9 mouse cellular contexts compared by ENCODE assay signal in the genomic region with DNA sequence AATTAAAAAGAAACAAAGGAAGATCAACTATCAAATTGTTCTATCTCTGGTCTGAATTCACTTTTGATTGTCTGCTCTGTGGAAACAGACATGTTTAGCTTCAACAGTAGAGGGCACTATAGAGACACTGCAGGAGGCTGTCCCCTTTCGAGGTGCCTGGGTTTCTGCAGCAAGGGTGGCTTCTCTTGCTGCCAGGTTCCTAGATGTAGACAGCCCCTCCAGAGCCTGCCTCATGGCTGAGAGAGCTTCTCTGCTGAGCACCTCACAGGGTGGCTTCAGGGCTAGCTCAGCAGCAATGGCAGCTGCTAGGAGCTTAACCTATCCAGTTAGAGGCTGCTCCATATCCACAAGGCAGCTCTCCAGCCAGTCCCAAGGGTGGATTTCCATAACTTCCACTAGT. TPM values are rescaled to one million over a fixed set of nuclear protein-coding genes. Genes with fewer than 3 reads are reported as not detected.
DNase-seq lines count a peak whose midpoint lies in the region; ATAC-seq and TF ChIP-seq lines count a peak whose summit lies in the region.
"Had no signal": no experiment of that assay in that cellular context is flagged by ENCODE, and none has a peak within 500 bp of the region (broad histone marks: within the 10 kb centered on the region; RNA-seq: fewer than 3 reads in every experiment).

No protein-coding gene starts in this region.

- no peaks in the 10 kb centered on the region for H3K27me3 ChIP-seq in hindbrain, embryonic 14.5 days (ENCODE audit: control insufficient read depth, insufficient read depth, low read length)
- H3K27me3 ChIP-seq in hindbrain, embryonic 12.5 days = no peaks in the 10 kb centered on the region
- no peaks in the 10 kb centered on the region for H3K27me3 ChIP-seq in MEL (ENCODE audit: control insufficient read depth in 1 of 2, insufficient read depth in 2 of 2, low read length in 2 of 2)
- H3K27me3 ChIP-seq: embryonic facial prominence, embryonic 15.5 days had no signal

- H3K4me2 ChIP-seq in hindbrain, embryonic 14.5 days (replicated peaks) = no peak overlapping the region
- H3K4me2 ChIP-seq in hindbrain, embryonic 12.5 days (replicated peaks) = no peak overlapping the region
- H3K4me2 ChIP-seq: embryonic facial prominence, embryonic 15.5 days had no signal

- peak; percentile 95 for TF ChIP-seq RAD21 in MEL (IDR thresholded peaks at IDR 0.05; ENCODE audit: low read depth, low read length)

- H3K4me1 ChIP-seq in hindbrain, embryonic 14.5 days (replicated peaks; ENCODE audit: control insufficient read depth, insufficient read depth, low read length) = peaks cover 10% of the 10 kb centered on the region; the same call in 1 of the 2 replicates
- 0 out of 2 replicates have a peak, but pooled peaks cover 4% of the 10 kb centered on the region for H3K4me1 ChIP-seq in hindbrain, embryonic 12.5 days
- peaks cover 6 to 13% of the 10 kb centered on the region in 2 experiments for H3K4me1 ChIP-seq in MEL (ENCODE audit: control insufficient read depth in 1 of 2, insufficient read depth in 2 of 2, low read length in 2 of 2)
- no peaks in the 10 kb centered on the region for H3K4me1 ChIP-seq in olfactory bulb, adult 2 months (ENCODE audit: control insufficient read depth, insufficient read depth, low read length)

- DNase-seq in hindbrain, embryonic 14.5 days (ENCODE audit: low spot score) = peak; percentile 68
- peak; percentile 85 for DNase-seq in MEL (ENCODE audit: low read depth, low spot score)
- DNase-seq in cerebellum, adult 8-10 months = peak; percentile 59
- peak; percentile 57 to 71 for DNase-seq in heart, postnatal 10 days
- DNase-seq in left cerebral cortex, postnatal 14 days (ENCODE audit: low spot score in 2 of 2) = peak; percentile 56 to 60
- DNase-seq in thymus, postnatal 25 days = peak; percentile 46

- TF ChIP-seq EP300 in MEL (IDR thresholded peaks at IDR 0.05; ENCODE audit: low read depth in 1 of 2, low read length in 2 of 2) = no peak

- no peak overlapping the region for H3K9ac ChIP-seq in hindbrain, embryonic 14.5 days
- H3K9ac ChIP-seq in hindbrain, embryonic 12.5 days = no peak overlapping the region
- H3K9ac ChIP-seq in MEL (ENCODE audit: control insufficient read depth, low read depth, low read length, poor library complexity, severe bottlenecking) = no peak overlapping the region
- H3K9ac ChIP-seq: embryonic facial prominence, embryonic 15.5 days had no signal

- intact Hi-C loops in heart, postnatal 10 days (cut with DNase I) = loop anchor here (1.0 to 5.0 kb wide), 4 partner anchors 82 to 257 kb away; partner anchors contain the start of genes Efcab9 and Stk10
- intact Hi-C loops in left cerebral cortex, postnatal 14 days (cut with DNase I) = loop anchor here (5.0 to 10.0 kb wide), 4 partner anchors 52 to 265 kb away; partner anchors contain the start of gene Sh3pxd2b

- 0% methylated on average over 1 of the region's 1 CpGs for WGBS in hindbrain, embryonic 14.5 days
- WGBS in hindbrain, embryonic 12.5 days = 4% methylated on average over 1 of the region's 1 CpGs
- WGBS in olfactory bulb, adult 2 months = 0% methylated on average over 1 of the region's 1 CpGs

- H3K79me2 ChIP-seq in MEL (ENCODE audit: control insufficient read depth, insufficient read depth, low read length, poor library complexity) = no peaks in the 10 kb centered on the region; the same call in 1 of the 2 replicates

- TF ChIP-seq CTCF in MEL (IDR thresholded peaks at IDR 0.05 in 2 of 3, conservative IDR thresholded peaks at IDR 0.05 in 1 of 3; ENCODE audit: control insufficient read depth in 1 of 3, insufficient read depth in 1 of 3, low read depth in 2 of 3, low read length in 3 of 3, poor library complexity in 1 of 3, severe bottlenecking in 1 of 3) = peak; percentile 84 to 99 (median 95)
- peak; percentile 36; the same call in 1 of the 2 replicates for TF ChIP-seq CTCF in olfactory bulb, adult 2 months (IDR thresholded peaks at IDR 0.05; ENCODE audit: insufficient read depth, low read depth, low read length)

- H3K9me3 ChIP-seq in hindbrain, embryonic 14.5 days (ENCODE audit: control insufficient read depth, low read length) = no peaks in the 10 kb centered on the region
- no peaks in the 10 kb centered on the region for H3K9me3 ChIP-seq in hindbrain, embryonic 12.5 days (replicated peaks)
- H3K9me3 ChIP-seq in MEL (replicated peaks; ENCODE audit: insufficient read depth, low read length) = no peaks in the 10 kb centered on the region
- H3K9me3 ChIP-seq: embryonic facial prominence, embryonic 15.5 days had no signal

- no peak overlapping the region for H3K27ac ChIP-seq in hindbrain, embryonic 14.5 days
- no peak overlapping the region for H3K27ac ChIP-seq in hindbrain, embryonic 12.5 days
- H3K27ac ChIP-seq in MEL (ENCODE audit: control insufficient read depth, low read depth, low read length) = no peak overlapping the region
- no peak overlapping the region for H3K27ac ChIP-seq in olfactory bulb, adult 2 months (ENCODE audit: insufficient read depth, low read depth, low read length)
- H3K27ac ChIP-seq: embryonic facial prominence, embryonic 15.5 days had no signal

- no peak for ATAC-seq in hindbrain, embryonic 14.5 days (ENCODE audit: low FRiP score)
- ATAC-seq in hindbrain, embryonic 12.5 days (ENCODE audit: low FRiP score) = no peak

- TF ChIP-seq POLR2A in MEL (IDR thresholded peaks at IDR 0.05; ENCODE audit: control insufficient read depth in 1 of 2, insufficient read depth in 1 of 2, low read depth in 1 of 2, low read length in 2 of 2, poor library complexity in 1 of 2) = no peak
- no peak for TF ChIP-seq POLR2A in olfactory bulb, adult 2 months (IDR thresholded peaks at IDR 0.05; ENCODE audit: insufficient read depth, low read depth, low read length)

- no peak overlapping the region for H3K4me3 ChIP-seq in hindbrain, embryonic 14.5 days (replicated peaks; ENCODE audit: low read length)
- no peak overlapping the region for H3K4me3 ChIP-seq in hindbrain, embryonic 12.5 days
- H3K4me3 ChIP-seq in MEL (ENCODE audit: control insufficient read depth in 1 of 2, insufficient read depth in 1 of 2, low read depth in 2 of 2, low read length in 2 of 2) = no peak overlapping the region
- no peak overlapping the region for H3K4me3 ChIP-seq in olfactory bulb, adult 2 months (ENCODE audit: insufficient read depth, low read depth, low read length)
- H3K4me3 ChIP-seq: embryonic facial prominence, embryonic 15.5 days had no signal

- no peaks in the 10 kb centered on the region for H3K36me3 ChIP-seq in hindbrain, embryonic 14.5 days (replicated peaks; ENCODE audit: control insufficient read depth, insufficient read depth)
- no peaks in the 10 kb centered on the region for H3K36me3 ChIP-seq in hindbrain, embryonic 12.5 days
- peaks cover 0 to 19% of the 10 kb centered on the region in 2 experiments; a peak in 2 of 4 replicates for H3K36me3 ChIP-seq in MEL (ENCODE audit: control insufficient read depth in 1 of 2, insufficient read depth in 2 of 2, low read length in 2 of 2)
- H3K36me3 ChIP-seq: embryonic facial prominence, embryonic 15.5 days had no signal

TF ChIP-seq in MEL, 35 proteins besides CTCF, POLR2A, EP300 and RAD21:
- TF ChIP-seq ZNF384 (IDR thresholded peaks at IDR 0.05; ENCODE audit: low read depth, low read length) (peak; percentile 37; the same call in 1 of the 2 replicates), ZC3H11A (IDR thresholded peaks at IDR 0.05; ENCODE audit: low read depth, low read length) (peak; percentile 97), USF1 (IDR thresholded peaks at IDR 0.05; ENCODE audit: low read depth, low read length) (no peak), JUND (IDR thresholded peaks at IDR 0.05; ENCODE audit: low read depth, low read length) (no peak), E2F4 (IDR thresholded peaks at IDR 0.05; ENCODE audit: borderline replicate concordance, low read depth, low read length) (no peak), GATA1 (IDR thresholded peaks at IDR 0.05; ENCODE audit: low read depth, low read length) (peak; percentile 8; the same call in 1 of the 2 replicates), GABPA (IDR thresholded peaks at IDR 0.05; ENCODE audit: low read depth, low read length) (no peak), NRF1 (IDR thresholded peaks at IDR 0.05; ENCODE audit: insufficient read depth, low read depth, low read length, poor library complexity, severe bottlenecking) (no peak), SMC3 (IDR thresholded peaks at IDR 0.05; ENCODE audit: low read depth, low read length) (peak; percentile 98), ZKSCAN1 (IDR thresholded peaks at IDR 0.05; ENCODE audit: low read depth, low read length) (no peak)

RNA-seq across cellular contexts. Expression of gene Ubtd2, which starts 5.0 kb away (rescaled TPM):
- 53.7 and 55.9 TPM in 2 replicates for polyA plus RNA-seq in hindbrain, embryonic 14.5 days (2014; fragmentation: Nextera tagmentation; extraction: Ambion mirVana)
- 64.4 and 71.9 TPM in 2 replicates for polyA plus RNA-seq in hindbrain, embryonic 12.5 days (2016; fragmentation: Nextera tagmentation; extraction: Ambion mirVana)
- 22.4 and 25.7 TPM in 2 replicates for total RNA-seq in MEL (2012; rRNA removed)
- 10 to 100 TPM in 1 of 2 experiments, not detected in 1; 28.7 TPM for polyA plus RNA-seq in MEL (2012; ENCODE audit: insufficient read depth in 1 of 2, insufficient read length in 2 of 2, low read depth in 1 of 2, low replicate concordance in 2 of 2, missing spikeins in 1 of 2)
- 10 to 100 TPM; 18.1 to 19.8 TPM for total RNA-seq in heart, postnatal 10 days (2021)
- 10 to 100 TPM; 52.7 to 53.0 TPM for total RNA-seq in left cerebral cortex, postnatal 14 days (2021)
- polyA plus RNA-seq in olfactory bulb, adult 2 months (2012; ENCODE audit: insufficient read depth, insufficient read length, low replicate concordance, missing spikeins) = not detected in 2 replicates
